Mouse (Mus musculus): ENCODE measurements around the gene Nebl. TPM values are rescaled to one million over a fixed set of nuclear protein-coding genes. Genes with fewer than 3 reads are reported as not detected.
A peak's percentile ranks its signal among the peaks of the same experiment; 100 is the strongest.

Gene Nebl
- polyA plus RNA-seq, 1 experiment from 2014 or later, result 41.0 TPM

DNA sequence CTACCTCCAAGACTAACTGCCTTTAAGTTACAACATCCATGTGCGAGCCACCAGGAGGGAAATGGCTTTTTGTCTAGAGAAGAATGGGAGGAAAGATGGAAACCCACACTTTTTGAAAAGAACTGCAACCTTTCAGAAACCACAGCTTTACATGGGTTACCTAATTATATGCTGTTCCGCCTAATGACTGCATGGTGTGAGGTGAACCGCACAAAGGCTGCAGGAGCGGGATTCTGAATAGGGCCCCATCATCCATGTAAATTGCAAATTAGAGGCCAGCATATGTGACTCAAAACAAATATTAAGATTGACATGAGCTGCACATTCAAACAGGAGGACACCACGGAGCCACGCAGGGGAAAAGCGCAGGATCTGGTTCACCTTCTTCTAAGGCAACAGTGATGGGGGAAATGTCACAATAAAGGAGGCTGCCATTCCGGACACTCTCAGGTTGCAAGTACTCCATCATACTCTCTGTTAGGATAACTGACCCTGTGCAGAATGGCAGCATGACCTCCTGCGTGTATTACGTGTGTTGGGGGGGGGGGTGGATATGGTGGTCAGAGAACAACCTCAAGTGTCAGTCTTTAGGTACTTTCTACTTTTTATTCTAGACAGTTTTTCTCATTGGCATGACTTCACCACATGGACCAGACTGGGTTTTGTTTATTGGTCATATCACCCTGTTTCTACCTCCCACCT lies 294.4 kb downstream of the Nebl start:
- no peaks in the 10 kb centered on the region for H3K9me3 ChIP-seq (ENCODE audit: low read length)
- no peak overlapping the region for H3K27ac ChIP-seq (ENCODE audit: low read length)
- no peaks in the 10 kb centered on the region for H3K27me3 ChIP-seq (replicated peaks; ENCODE audit: insufficient read depth, low read length)
- DNase-seq (ENCODE audit: low spot score) (no peak), ATAC-seq (no peak)
- no peaks in the 10 kb centered on the region for H3K4me1 ChIP-seq (ENCODE audit: insufficient read depth, low read depth, low read length)
- no peak overlapping the region for H3K4me3 ChIP-seq (ENCODE audit: low read depth, low read length)
- H3K4me2 ChIP-seq (replicated peaks; ENCODE audit: low read depth, low read length), result no peak overlapping the region
- WGBS, result 84% methylated on average over 10 of the region's 10 CpGs
- TF ChIP-seq EP300 (IDR thresholded peaks at IDR 0.05) (no peak), CTCF (IDR thresholded peaks at IDR 0.05) (no peak)
- no peaks in the 10 kb centered on the region for H3K36me3 ChIP-seq (ENCODE audit: insufficient read depth, low read length)
- H3K9ac ChIP-seq (replicated peaks; ENCODE audit: low read depth), result no peak overlapping the region

DNA sequence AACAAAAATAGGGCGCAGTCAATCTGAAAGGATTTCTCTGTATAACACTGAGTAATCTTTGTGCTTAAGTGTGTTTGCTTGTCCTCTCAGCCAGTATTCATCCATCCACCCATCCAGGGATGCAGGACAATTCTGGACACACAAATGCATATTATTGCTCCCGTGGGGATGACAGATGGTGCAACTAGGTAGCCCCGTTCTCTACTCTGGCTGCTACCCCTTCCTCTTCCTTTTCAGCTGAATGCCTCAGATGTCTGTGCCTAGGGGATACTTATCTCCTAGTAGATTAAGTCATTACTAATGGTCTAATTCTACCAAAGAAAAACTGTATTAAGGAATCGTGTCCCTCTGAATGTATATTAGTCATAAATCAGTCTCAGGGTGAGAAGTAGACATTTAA lies 296.0 kb downstream of the Nebl start:
- no peak overlapping the region for H3K27ac ChIP-seq (ENCODE audit: low read length)
- TF ChIP-seq CTCF (IDR thresholded peaks at IDR 0.05) (no peak), EP300 (IDR thresholded peaks at IDR 0.05) (no peak)
- H3K4me2 ChIP-seq (replicated peaks; ENCODE audit: low read depth, low read length), result no peak overlapping the region
- no peaks in the 10 kb centered on the region for H3K9me3 ChIP-seq (ENCODE audit: low read length)
- DNase-seq (ENCODE audit: low spot score) (no peak), ATAC-seq (no peak)
- no peaks in the 10 kb centered on the region for H3K27me3 ChIP-seq (replicated peaks; ENCODE audit: insufficient read depth, low read length)
- H3K4me3 ChIP-seq (ENCODE audit: low read depth, low read length), result no peak overlapping the region
- no peak overlapping the region for H3K9ac ChIP-seq (replicated peaks; ENCODE audit: low read depth)
- 72% methylated on average over 4 of the region's 4 CpGs for WGBS
- H3K4me1 ChIP-seq (ENCODE audit: insufficient read depth, low read depth, low read length), result no peaks in the 10 kb centered on the region
- H3K36me3 ChIP-seq (ENCODE audit: insufficient read depth, low read length), result no peaks in the 10 kb centered on the region

DNA sequence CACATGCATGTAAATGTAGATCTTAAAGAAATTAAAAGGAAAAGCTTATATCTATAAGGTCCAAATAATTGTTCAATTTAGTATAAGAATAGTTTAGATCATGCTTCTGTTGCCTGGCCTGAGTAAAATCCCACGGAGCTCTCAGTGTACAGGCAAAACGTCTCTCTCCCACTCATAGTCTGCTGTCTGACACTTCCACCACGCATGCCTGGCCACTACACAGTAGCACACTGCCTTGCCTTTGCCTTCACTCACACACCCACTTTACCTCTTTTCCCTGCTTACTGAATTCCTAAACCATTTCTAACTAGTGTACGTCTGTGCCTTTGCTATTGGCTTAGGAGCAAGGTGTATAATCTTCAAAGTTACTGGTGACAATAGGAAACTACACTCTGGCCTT lies 302.2 kb downstream of the Nebl start:
- Histone ChIP-seq H3K36me3 (ENCODE audit: insufficient read depth, low read length) (no peaks in the 10 kb centered on the region), H3K27me3 (replicated peaks; ENCODE audit: insufficient read depth, low read length) (no peaks in the 10 kb centered on the region), H3K4me3 (ENCODE audit: low read depth, low read length) (no peak overlapping the region), H3K9ac (replicated peaks; ENCODE audit: low read depth) (no peak overlapping the region), H3K4me2 (replicated peaks; ENCODE audit: low read depth, low read length) (no peak overlapping the region), H3K4me1 (ENCODE audit: insufficient read depth, low read depth, low read length) (no peaks in the 10 kb centered on the region), H3K9me3 (ENCODE audit: low read length) (no peaks in the 10 kb centered on the region), H3K27ac (ENCODE audit: low read length) (no peak overlapping the region)
- ATAC-seq (no peak), DNase-seq (ENCODE audit: low spot score) (no peak)
- 80% methylated on average over 4 of the region's 4 CpGs for WGBS
- TF ChIP-seq EP300 (IDR thresholded peaks at IDR 0.05), result no peak
- no peak for TF ChIP-seq CTCF (IDR thresholded peaks at IDR 0.05)

DNA sequence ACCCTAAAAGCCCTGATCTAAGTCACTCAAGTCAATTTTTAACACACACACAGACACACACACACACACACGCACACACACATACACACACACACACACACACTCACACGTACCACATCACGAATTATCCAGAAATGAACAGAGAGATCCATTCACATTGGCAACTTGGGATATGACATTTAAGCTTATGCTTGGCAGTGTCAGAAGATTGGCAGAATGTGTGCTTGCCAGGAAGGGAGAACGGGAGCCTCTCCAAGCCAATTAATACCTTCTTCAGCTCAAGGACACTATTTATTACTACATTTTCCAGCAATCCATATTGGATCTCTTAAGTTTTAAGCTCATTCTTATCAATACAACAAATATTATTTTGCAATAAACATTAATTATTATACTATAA lies 303.1 kb downstream of the Nebl start:
- Histone ChIP-seq H3K4me3 (ENCODE audit: low read depth, low read length) (no peak overlapping the region), H3K27ac (ENCODE audit: low read length) (no peak overlapping the region), H3K27me3 (replicated peaks; ENCODE audit: insufficient read depth, low read length) (no peaks in the 10 kb centered on the region), H3K4me1 (ENCODE audit: insufficient read depth, low read depth, low read length) (no peaks in the 10 kb centered on the region), H3K4me2 (replicated peaks; ENCODE audit: low read depth, low read length) (no peak overlapping the region), H3K9ac (replicated peaks; ENCODE audit: low read depth) (no peak overlapping the region), H3K36me3 (ENCODE audit: insufficient read depth, low read length) (no peaks in the 10 kb centered on the region), H3K9me3 (ENCODE audit: low read length) (no peaks in the 10 kb centered on the region)
- TF ChIP-seq CTCF (IDR thresholded peaks at IDR 0.05) (no peak), EP300 (IDR thresholded peaks at IDR 0.05) (no peak)
- no peak for DNase-seq (ENCODE audit: low spot score)
- ATAC-seq, result no peak
- 80% methylated on average over 4 of the region's 4 CpGs for WGBS

DNA sequence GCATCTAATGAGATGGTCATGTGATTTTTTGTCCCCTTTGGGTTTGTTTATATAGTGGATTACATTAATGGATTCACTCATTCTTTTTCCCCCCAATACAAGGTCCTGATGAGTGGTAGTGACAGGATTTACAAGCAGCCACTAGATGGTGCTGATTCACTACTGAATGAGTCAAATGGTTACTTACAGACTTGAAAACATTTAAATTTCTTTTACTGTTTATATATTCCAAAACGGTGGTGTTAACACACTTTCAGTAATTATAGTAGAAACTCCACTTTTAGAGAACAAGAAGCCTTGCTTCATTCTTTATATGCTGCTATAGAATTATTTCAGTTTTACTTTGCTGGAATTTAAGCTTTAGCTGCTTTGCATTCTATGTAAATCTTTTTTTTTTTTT lies 308.3 kb downstream of the Nebl start:
- Histone ChIP-seq H3K27ac (ENCODE audit: low read length) (no peak overlapping the region), H3K36me3 (ENCODE audit: insufficient read depth, low read length) (no peaks in the 10 kb centered on the region), H3K4me3 (ENCODE audit: low read depth, low read length) (no peak overlapping the region), H3K9me3 (ENCODE audit: low read length) (no peaks in the 10 kb centered on the region), H3K4me1 (ENCODE audit: insufficient read depth, low read depth, low read length) (no peaks in the 10 kb centered on the region), H3K27me3 (replicated peaks; ENCODE audit: insufficient read depth, low read length) (no peaks in the 10 kb centered on the region), H3K4me2 (replicated peaks; ENCODE audit: low read depth, low read length) (no peak overlapping the region), H3K9ac (replicated peaks; ENCODE audit: low read depth) (no peak overlapping the region)
- TF ChIP-seq CTCF (IDR thresholded peaks at IDR 0.05), result peak; percentile 77
- TF ChIP-seq EP300 (IDR thresholded peaks at IDR 0.05), result no peak
- no peak for ATAC-seq
- 0% methylated on average over 1 of the region's 1 CpGs for WGBS
- DNase-seq (ENCODE audit: low spot score), result peak; percentile 83

DNA sequence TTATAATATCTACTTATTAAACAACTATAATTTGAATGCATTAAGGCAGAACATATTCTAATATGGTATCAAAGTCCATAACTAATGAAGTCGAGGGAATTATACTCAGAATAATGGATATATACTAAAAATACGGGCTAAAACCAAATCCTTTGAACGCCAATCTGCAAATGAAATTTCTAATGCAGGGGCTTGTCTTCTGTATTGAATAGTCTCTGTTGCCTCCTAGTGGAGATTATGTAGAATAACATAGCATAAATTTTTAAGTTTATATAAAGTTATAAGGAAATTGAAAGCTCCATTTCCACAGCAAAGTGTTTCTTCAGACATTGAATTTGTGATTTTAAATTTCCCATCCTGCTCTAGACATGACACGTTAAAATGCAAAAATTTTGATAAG lies 315.9 kb downstream of the Nebl start:
- TF ChIP-seq CTCF (IDR thresholded peaks at IDR 0.05) (peak; percentile 66), EP300 (IDR thresholded peaks at IDR 0.05) (no peak)
- DNase-seq (ENCODE audit: low spot score), result peak; percentile 78
- H3K9ac ChIP-seq (replicated peaks; ENCODE audit: low read depth), result no peak overlapping the region
- no peaks in the 10 kb centered on the region for H3K27me3 ChIP-seq (replicated peaks; ENCODE audit: insufficient read depth, low read length)
- H3K9me3 ChIP-seq (ENCODE audit: low read length), result no peaks in the 10 kb centered on the region
- no peaks in the 10 kb centered on the region for H3K36me3 ChIP-seq (ENCODE audit: insufficient read depth, low read length)
- H3K4me3 ChIP-seq (ENCODE audit: low read depth, low read length), result no peak overlapping the region
- H3K27ac ChIP-seq (ENCODE audit: low read length), result no peak overlapping the region
- WGBS, result 12% methylated on average over 4 of the region's 4 CpGs
- H3K4me1 ChIP-seq (ENCODE audit: insufficient read depth, low read depth, low read length), result no peaks in the 10 kb centered on the region
- no peak for ATAC-seq
- H3K4me2 ChIP-seq (replicated peaks; ENCODE audit: low read depth, low read length), result no peak overlapping the region

DNA sequence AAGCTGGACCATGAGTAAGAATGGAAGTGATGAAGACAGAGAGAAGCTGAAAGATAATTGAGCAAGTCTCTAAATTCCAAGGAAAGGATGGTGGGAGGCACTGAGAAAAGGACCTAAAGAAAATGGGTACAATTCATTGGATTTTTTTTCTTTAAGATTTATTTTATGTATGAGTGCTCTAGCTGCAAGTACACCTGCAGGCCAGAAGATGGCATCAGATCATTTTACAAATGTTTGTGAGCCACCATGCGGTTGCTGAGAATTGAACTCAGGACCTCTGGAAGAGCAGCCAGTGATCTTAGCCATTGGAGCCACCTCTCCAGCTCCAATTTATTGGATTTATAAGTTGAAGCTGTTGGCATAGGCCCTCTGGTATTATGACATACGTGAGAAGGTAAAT lies 316.9 kb downstream of the Nebl start:
- Histone ChIP-seq H3K4me1 (ENCODE audit: insufficient read depth, low read depth, low read length) (no peaks in the 10 kb centered on the region), H3K9me3 (ENCODE audit: low read length) (no peaks in the 10 kb centered on the region), H3K4me3 (ENCODE audit: low read depth, low read length) (no peak overlapping the region), H3K27ac (ENCODE audit: low read length) (no peak overlapping the region), H3K27me3 (replicated peaks; ENCODE audit: insufficient read depth, low read length) (no peaks in the 10 kb centered on the region), H3K9ac (replicated peaks; ENCODE audit: low read depth) (no peak overlapping the region), H3K36me3 (ENCODE audit: insufficient read depth, low read length) (no peaks in the 10 kb centered on the region), H3K4me2 (replicated peaks; ENCODE audit: low read depth, low read length) (no peak overlapping the region)
- DNase-seq (ENCODE audit: low spot score) (no peak), ATAC-seq (no peak)
- TF ChIP-seq EP300 (IDR thresholded peaks at IDR 0.05), result no peak
- peak; percentile 31; the same call in 1 of the 2 replicates for TF ChIP-seq CTCF (IDR thresholded peaks at IDR 0.05)
- WGBS, result 80% methylated on average over 2 of the region's 2 CpGs

Data from lung, postnatal 0 days (tissue).